In the genomic region with DNA sequence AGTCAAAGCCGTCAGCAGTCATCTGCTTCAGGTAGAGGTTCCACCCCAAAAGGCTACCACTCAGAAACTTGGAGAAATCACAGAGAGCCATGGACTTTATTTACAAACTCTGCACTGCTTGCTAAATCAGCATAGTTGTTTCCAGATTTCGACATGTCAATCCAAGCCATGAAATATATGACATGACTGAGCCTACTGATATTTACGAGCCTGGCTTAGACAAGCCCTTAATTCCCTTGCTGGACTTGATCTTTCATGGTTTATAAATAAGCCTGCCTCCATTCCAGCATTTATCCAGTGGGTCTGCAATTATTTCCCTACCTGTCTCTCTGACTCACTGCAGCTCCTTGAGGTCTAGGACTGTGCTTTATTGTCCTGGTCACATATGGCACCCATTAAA, we compare ENCODE assay signal across 26 mouse cellular contexts.
A peak's percentile ranks its signal among the peaks of the same experiment; 100 is the strongest.
DNase-seq lines count a peak whose midpoint lies in the region; ATAC-seq lines count a peak whose summit lies in the region.
"Had no signal": no experiment of that assay in that cellular context is flagged by ENCODE, and none has a peak within 500 bp of the region (broad histone marks: within the 10 kb centered on the region; RNA-seq: fewer than 3 reads in every experiment).

No protein-coding gene starts in this region.

- H3K27ac ChIP-seq in embryonic facial prominence, embryonic 10.5 days (replicated peaks) = no peak overlapping the region
- no peak overlapping the region for H3K27ac ChIP-seq in kidney, embryonic 14.5 days (ENCODE audit: low read depth, low read length)
- H3K27ac ChIP-seq: embryonic facial prominence, embryonic 13.5 days; embryonic facial prominence, embryonic 15.5 days; forebrain, embryonic 10.5 days; forebrain, embryonic 12.5 days had no signal

- no peak overlapping the region for H3K4me3 ChIP-seq in embryonic facial prominence, embryonic 10.5 days
- H3K4me3 ChIP-seq in kidney, embryonic 14.5 days (ENCODE audit: low read length) = no peak overlapping the region
- H3K4me3 ChIP-seq: embryonic facial prominence, embryonic 13.5 days; embryonic facial prominence, embryonic 15.5 days; erythroblast, embryonic 14.5 days; forebrain, embryonic 10.5 days; forebrain, embryonic 12.5 days had no signal

- H3K4me1 ChIP-seq in embryonic facial prominence, embryonic 10.5 days = peaks cover 43% of the 10 kb centered on the region
- H3K4me1 ChIP-seq in kidney, embryonic 14.5 days (ENCODE audit: control insufficient read depth, insufficient read depth, low read length) = no peaks in the 10 kb centered on the region
- H3K4me1 ChIP-seq: embryonic facial prominence, embryonic 15.5 days; forebrain, embryonic 12.5 days had no signal

- ATAC-seq in kidney, embryonic 14.5 days (ENCODE audit: low FRiP score, low TSS enrichment) = no peak
- ATAC-seq: activated CD4-positive, CD25-positive, alpha-beta regulatory T cell, adult 4 months; forebrain, embryonic 14.5 days; forebrain, embryonic 16.5 days; Patski had no signal

- no peaks in the 10 kb centered on the region for H3K36me3 ChIP-seq in embryonic facial prominence, embryonic 10.5 days (replicated peaks)
- H3K36me3 ChIP-seq in kidney, embryonic 14.5 days (ENCODE audit: control insufficient read depth, insufficient read depth, low read length) = no peaks in the 10 kb centered on the region
- H3K36me3 ChIP-seq: embryonic facial prominence, embryonic 13.5 days; embryonic facial prominence, embryonic 15.5 days; forebrain, embryonic 10.5 days; forebrain, embryonic 12.5 days had no signal

- no peaks in the 10 kb centered on the region for H3K9me3 ChIP-seq in embryonic facial prominence, embryonic 10.5 days
- H3K9me3 ChIP-seq in kidney, embryonic 14.5 days (ENCODE audit: control insufficient read depth, low read length) = no peaks in the 10 kb centered on the region
- H3K9me3 ChIP-seq: embryonic facial prominence, embryonic 13.5 days; embryonic facial prominence, embryonic 15.5 days; forebrain, embryonic 10.5 days; forebrain, embryonic 12.5 days had no signal

- H3K27me3 ChIP-seq in embryonic facial prominence, embryonic 10.5 days (replicated peaks; ENCODE audit: low read depth, poor library complexity, severe bottlenecking) = no peaks in the 10 kb centered on the region
- no peaks in the 10 kb centered on the region for H3K27me3 ChIP-seq in kidney, embryonic 14.5 days (ENCODE audit: control insufficient read depth, insufficient read depth, low read length)
- H3K27me3 ChIP-seq: embryonic facial prominence, embryonic 13.5 days; embryonic facial prominence, embryonic 15.5 days; forebrain, embryonic 12.5 days; Patski had no signal

- 61% methylated on average over 3 of the region's 3 CpGs for WGBS in embryonic facial prominence, embryonic 10.5 days
- 87% methylated on average over 3 of the region's 3 CpGs for WGBS in kidney, embryonic 14.5 days

- no peak overlapping the region for H3K4me2 ChIP-seq in kidney, embryonic 14.5 days (replicated peaks; ENCODE audit: low read depth, low read length)
- H3K4me2 ChIP-seq: embryonic facial prominence, embryonic 13.5 days; embryonic facial prominence, embryonic 15.5 days; forebrain, embryonic 12.5 days had no signal

- DNase-seq in 3T3-L1 (ENCODE audit: low read depth, low spot score) = peak; percentile 54
- DNase-seq in NIH3T3 (ENCODE audit: low read depth) = peak; percentile 66
- DNase-seq in embryonic facial prominence, embryonic 10.5 days (ENCODE audit: low spot score) = peak; percentile 8
- no peak for DNase-seq in layer of hippocampus, postnatal 36 days
- DNase-seq in spleen, postnatal 4 days (ENCODE audit: low spot score in 2 of 2) = no peak
- DNase-seq: adrenal gland, adult 2 months; adrenal gland, postnatal 10 days; adrenal gland, postnatal 25 days; B cell, adult 2 months; cerebellum, adult 11 months; cerebellum, adult 18-20 months; cerebellum, adult 8-10 months; cerebellum, adult 9-11 months; cerebellum, postnatal 14 days; cerebellum, postnatal 36 days; embryo, embryonic 11 days had no signal

- no peak overlapping the region for H3K9ac ChIP-seq in kidney, embryonic 14.5 days (ENCODE audit: low read depth, low read length)
- H3K9ac ChIP-seq: embryonic facial prominence, embryonic 13.5 days; embryonic facial prominence, embryonic 15.5 days; forebrain, embryonic 12.5 days had no signal

Comparison
In these comparisons a context has a peak if more than half of its experiments do, and no peak if none do; other contexts are left out.
1. DNase-seq: peak in 3T3-L1 (single experiment), NIH3T3 (single experiment) and embryonic facial prominence, embryonic 10.5 days (single experiment); none in layer of hippocampus, postnatal 36 days (0 of 2) and spleen, postnatal 4 days (0 of 2).